Mouse (Mus musculus): ENCODE results near the gene Sptlc2. TPM values are rescaled to one million over a fixed set of nuclear protein-coding genes. Genes with fewer than 3 reads are reported as not detected.

Sptlc2 gene
- total RNA-seq (2017), result 133 and 147 TPM in 2 replicates

- ATAC-seq (ENCODE audit: extremely low read depth, insufficient number of reproducible peaks, low FRiP score, poor library complexity, severe bottlenecking), result peak; percentile 96
These were observed at the start of gene Sptlc2 for GRCm38 (mm10) chr12:87388122-87388774. Sptlc2 (minus strand) TSS chr12:87388355.

GRCm38 (mm10) chr12:87428885-87429284, 40.7 kb upstream of the Sptlc2 start:
- ATAC-seq (ENCODE audit: extremely low read depth, insufficient number of reproducible peaks, low FRiP score, poor library complexity, severe bottlenecking), result no peak

- no peak for ATAC-seq (ENCODE audit: extremely low read depth, insufficient number of reproducible peaks, low FRiP score, poor library complexity, severe bottlenecking)
These were observed 40.1 kb upstream of the Sptlc2 start for GRCm38 (mm10) chr12:87428295-87428694.

- no peak for ATAC-seq (ENCODE audit: extremely low read depth, insufficient number of reproducible peaks, low FRiP score, poor library complexity, severe bottlenecking)
These were observed 38.3 kb upstream of the Sptlc2 start for GRCm38 (mm10) chr12:87426354-87427031.

GRCm38 (mm10) chr12:87424516-87424915, 36.4 kb upstream of the Sptlc2 start:
- no peak for ATAC-seq (ENCODE audit: extremely low read depth, insufficient number of reproducible peaks, low FRiP score, poor library complexity, severe bottlenecking)

GRCm38 (mm10) chr12:87423700-87424099, 35.5 kb upstream of the Sptlc2 start:
- no peak for ATAC-seq (ENCODE audit: extremely low read depth, insufficient number of reproducible peaks, low FRiP score, poor library complexity, severe bottlenecking)

GRCm38 (mm10) chr12:87421708-87422507, 33.8 kb upstream of the Sptlc2 start:
- no peak for ATAC-seq (ENCODE audit: extremely low read depth, insufficient number of reproducible peaks, low FRiP score, poor library complexity, severe bottlenecking)

- no peak for ATAC-seq (ENCODE audit: extremely low read depth, insufficient number of reproducible peaks, low FRiP score, poor library complexity, severe bottlenecking)
These were observed 31.9 kb upstream of the Sptlc2 start for GRCm38 (mm10) chr12:87419974-87420485.

GRCm38 (mm10) chr12:87418921-87419320, 30.8 kb upstream of the Sptlc2 start:
- ATAC-seq (ENCODE audit: extremely low read depth, insufficient number of reproducible peaks, low FRiP score, poor library complexity, severe bottlenecking), result no peak

- peak; percentile 82 for ATAC-seq (ENCODE audit: extremely low read depth, insufficient number of reproducible peaks, low FRiP score, poor library complexity, severe bottlenecking)
These were observed 28.5 kb upstream of the Sptlc2 start for GRCm38 (mm10) chr12:87416690-87417089.

- no peak for ATAC-seq (ENCODE audit: extremely low read depth, insufficient number of reproducible peaks, low FRiP score, poor library complexity, severe bottlenecking)
These were observed 27.2 kb upstream of the Sptlc2 start for GRCm38 (mm10) chr12:87415358-87415757.

GRCm38 (mm10) chr12:87413179-87413790, 25.1 kb upstream of the Sptlc2 start:
- peak; percentile 72 for ATAC-seq (ENCODE audit: extremely low read depth, insufficient number of reproducible peaks, low FRiP score, poor library complexity, severe bottlenecking)

GRCm38 (mm10) chr12:87410999-87411398, 22.8 kb upstream of the Sptlc2 start:
- no peak for ATAC-seq (ENCODE audit: extremely low read depth, insufficient number of reproducible peaks, low FRiP score, poor library complexity, severe bottlenecking)

- ATAC-seq (ENCODE audit: extremely low read depth, insufficient number of reproducible peaks, low FRiP score, poor library complexity, severe bottlenecking), result no peak
These were observed 21.0 kb upstream of the Sptlc2 start for GRCm38 (mm10) chr12:87409123-87409522.

- 0 out of 2 replicates have a peak, but pooled peaks have one; percentile 19 for ATAC-seq (ENCODE audit: extremely low read depth, insufficient number of reproducible peaks, low FRiP score, poor library complexity, severe bottlenecking)
These were observed 19.9 kb upstream of the Sptlc2 start for GRCm38 (mm10) chr12:87407869-87408605.

- no peak for ATAC-seq (ENCODE audit: extremely low read depth, insufficient number of reproducible peaks, low FRiP score, poor library complexity, severe bottlenecking)
These were observed 17.6 kb upstream of the Sptlc2 start for GRCm38 (mm10) chr12:87405721-87406120.

GRCm38 (mm10) chr12:87405165-87405564, 17.0 kb upstream of the Sptlc2 start:
- ATAC-seq (ENCODE audit: extremely low read depth, insufficient number of reproducible peaks, low FRiP score, poor library complexity, severe bottlenecking), result no peak

GRCm38 (mm10) chr12:87401883-87402282, 13.7 kb upstream of the Sptlc2 start:
- no peak for ATAC-seq (ENCODE audit: extremely low read depth, insufficient number of reproducible peaks, low FRiP score, poor library complexity, severe bottlenecking)
